Mouse (Mus musculus): ENCODE results near the gene Mettl2. TPM values are rescaled to one million over a fixed set of nuclear protein-coding genes. Genes with fewer than 3 reads are reported as not detected.
"Not testable (repeated sequence)": the region's sequence is repeated elsewhere in the genome, so short reads cannot be mapped to it uniquely, and the experiment has no call there.

The Mettl2 gene
- 10 to 100 TPM; 19.1 to 21.6 TPM for total RNA-seq (2021)
- long read RNA-seq, partial matches to known transcripts, result 6 of 18 reads
- long read RNA-seq, other reads (novel, unspliced or antisense), result 8 of 18 reads

DNA sequence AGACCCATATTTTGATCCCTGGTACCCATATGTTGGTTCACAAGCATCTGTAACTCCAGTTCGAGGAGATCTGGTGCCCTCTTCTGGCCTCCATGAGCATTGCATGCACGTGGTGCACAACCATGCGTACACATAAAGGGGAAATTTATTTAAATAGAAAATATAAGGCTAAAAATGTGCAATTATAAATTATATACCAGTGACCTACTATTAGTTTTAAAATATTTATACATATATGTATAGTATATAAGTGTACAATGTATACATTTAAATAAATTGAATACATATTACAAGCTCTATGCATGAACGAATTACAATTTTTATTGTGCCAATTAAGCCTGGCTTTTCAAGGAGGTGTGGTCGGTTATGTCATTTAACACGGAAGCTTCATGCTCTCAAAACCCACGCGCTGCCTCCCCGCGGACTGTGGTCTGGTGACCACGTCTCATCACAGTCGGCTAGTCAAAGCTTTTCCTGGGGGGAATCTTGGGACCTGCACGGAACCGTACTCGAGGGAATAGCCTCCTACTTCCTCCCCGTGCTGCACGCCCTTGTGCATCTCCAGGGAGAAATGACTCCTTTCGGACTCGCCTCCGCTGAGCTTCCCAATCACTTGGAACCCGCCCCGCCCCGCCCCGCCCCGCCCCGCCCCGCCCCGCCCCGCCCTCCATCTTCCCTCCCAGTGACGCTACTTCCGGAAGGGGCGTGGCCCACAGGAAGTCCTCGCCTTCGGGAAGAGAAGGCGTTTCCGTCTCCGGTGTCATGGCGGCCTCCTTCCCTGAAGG, at the start of gene Mettl2:
TSS of gene Mettl2 (plus strand) at position 691 of the 785 bp plus-strand sequence.
- peak; percentile 79 to 83 for DNase-seq (ENCODE audit: low spot score in 2 of 2)

GRCm38 (mm10) chr11:105112448-105112847, 13.8 kb upstream of the Mettl2 start:
- not testable (repeated sequence) for DNase-seq (ENCODE audit: low spot score in 2 of 2)

DNA sequence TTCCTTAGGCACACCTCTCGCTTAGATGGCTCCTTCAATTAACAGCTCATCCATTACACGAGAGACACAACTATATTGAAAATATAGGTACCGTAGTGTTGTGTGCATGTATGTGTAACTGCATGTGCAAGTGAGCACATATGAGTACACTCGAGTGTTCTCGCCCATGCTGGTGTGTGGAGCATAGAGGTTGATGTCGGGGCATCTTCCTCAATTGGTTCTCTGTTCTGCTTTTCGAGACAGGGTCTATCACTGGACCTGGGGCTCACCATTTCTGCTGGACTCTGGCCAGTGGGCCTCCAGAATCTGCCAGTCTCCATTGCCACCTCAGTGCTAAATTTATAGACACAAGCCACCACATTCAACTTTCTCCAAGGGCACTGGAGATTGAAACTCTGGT, 8.4 kb upstream of the Mettl2 start:
- DNase-seq (ENCODE audit: low spot score in 2 of 2), result no peak

GRCm38 (mm10) chr11:105120551-105121061, 5.6 kb upstream of the Mettl2 start:
- DNase-seq (ENCODE audit: low spot score in 2 of 2), result no peak

DNA sequence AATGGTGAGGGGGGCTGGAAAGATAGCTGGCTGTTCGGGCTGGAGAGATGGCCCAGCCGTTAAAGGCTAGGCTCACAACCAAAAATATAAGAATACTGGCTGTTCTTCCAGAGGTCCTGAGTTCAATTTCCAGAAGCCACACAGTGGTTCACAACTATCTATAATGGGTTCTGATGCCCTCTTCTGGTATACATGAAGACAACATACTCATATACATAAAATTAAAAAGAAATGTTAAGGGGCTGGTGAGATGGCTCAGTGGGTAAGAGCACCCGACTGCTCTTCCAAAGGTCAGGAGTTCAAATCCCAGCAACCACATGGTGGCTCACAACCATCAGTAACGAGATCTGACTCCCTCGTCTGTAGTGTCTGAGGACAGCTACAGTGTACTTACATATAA, 4.4 kb upstream of the Mettl2 start:
- not testable (repeated sequence) for DNase-seq (ENCODE audit: low spot score in 2 of 2)

- DNase-seq (ENCODE audit: low spot score in 2 of 2), result peak; percentile 17 to 34
Measured at GRCm38 (mm10) chr11:105123986-105124385, 2.2 kb upstream of the Mettl2 start.

- no peak for DNase-seq (ENCODE audit: low spot score in 2 of 2)
Measured at GRCm38 (mm10) chr11:105126520-105127029, 350 bp downstream of the Mettl2 start.

- no peak for DNase-seq (ENCODE audit: low spot score in 2 of 2)
Measured at GRCm38 (mm10) chr11:105135692-105136091, 9.5 kb downstream of the Mettl2 start.

- DNase-seq (ENCODE audit: low spot score in 2 of 2), result not testable (repeated sequence)
Measured at GRCm38 (mm10) chr11:105137255-105137654, 11.0 kb downstream of the Mettl2 start.

DNA sequence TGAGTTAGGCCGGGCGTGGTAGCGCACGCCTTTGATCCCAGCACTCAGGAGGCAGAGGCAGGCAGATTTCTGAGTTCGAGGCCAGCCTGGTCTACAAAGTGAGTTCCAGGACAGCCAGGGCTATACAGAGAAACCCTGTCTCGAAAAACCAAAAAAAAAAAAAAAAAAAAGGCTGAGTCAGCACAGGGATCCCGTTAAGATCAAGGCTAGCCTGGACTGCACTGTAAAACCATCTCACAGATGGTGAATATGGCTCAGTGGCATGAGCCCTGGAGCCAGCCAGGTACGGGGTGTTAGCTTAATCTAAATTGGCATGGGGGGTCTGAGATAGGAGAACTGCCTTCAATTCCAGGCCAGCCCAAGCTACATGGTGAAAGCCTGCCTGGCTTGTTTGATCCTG, 14.3 kb downstream of the Mettl2 start:
- DNase-seq (ENCODE audit: low spot score in 2 of 2), result not testable (repeated sequence)

DNA sequence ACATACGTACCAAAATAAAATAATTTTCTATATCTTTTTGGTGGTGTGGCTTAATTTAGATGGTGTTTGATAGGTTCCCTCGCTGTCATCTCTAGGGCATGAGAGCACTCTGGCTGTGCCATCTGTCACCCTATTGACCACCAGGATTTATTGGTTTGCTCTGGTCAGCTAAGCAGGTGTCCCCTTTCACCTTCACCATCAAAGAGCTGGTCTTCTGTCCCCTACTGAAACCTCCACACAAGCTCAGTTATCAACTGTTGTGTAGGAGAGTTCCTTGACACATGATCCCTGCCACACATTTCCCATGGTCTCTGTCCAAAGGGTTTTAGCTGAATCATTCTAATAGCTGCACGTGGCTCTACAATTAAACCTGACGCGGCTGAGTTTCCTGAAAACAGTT, 14.9 kb downstream of the Mettl2 start:
- no peak for DNase-seq (ENCODE audit: low spot score in 2 of 2)

GRCm38 (mm10) chr11:105143564-105143963, 17.3 kb downstream of the Mettl2 start:
- no peak for DNase-seq (ENCODE audit: low spot score in 2 of 2)

DNA sequence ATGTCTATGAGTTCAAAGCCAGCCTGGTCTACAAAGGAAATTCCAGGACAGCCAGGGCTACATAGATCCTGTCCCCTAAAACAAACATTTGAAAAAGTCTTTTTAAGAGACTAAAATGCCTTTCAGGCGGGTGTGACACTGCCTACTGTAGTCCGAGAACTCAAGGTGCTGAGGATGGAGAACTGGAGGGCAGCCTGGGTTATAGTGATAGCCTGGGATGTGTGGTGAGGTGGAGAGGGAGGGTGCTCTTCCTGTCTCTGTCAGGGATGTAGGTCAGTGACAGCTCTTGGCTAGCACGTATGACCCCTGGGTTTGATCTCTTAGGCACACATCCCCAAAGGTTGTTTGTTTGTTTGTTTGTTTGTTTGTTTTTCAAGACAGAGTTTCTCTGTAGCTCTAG, 17.9 kb downstream of the Mettl2 start:
- no peak for DNase-seq (ENCODE audit: low spot score in 2 of 2)

- no peak for DNase-seq (ENCODE audit: low spot score in 2 of 2)
Measured at GRCm38 (mm10) chr11:105144508-105145210, 18.4 kb downstream of the Mettl2 start.

DNA sequence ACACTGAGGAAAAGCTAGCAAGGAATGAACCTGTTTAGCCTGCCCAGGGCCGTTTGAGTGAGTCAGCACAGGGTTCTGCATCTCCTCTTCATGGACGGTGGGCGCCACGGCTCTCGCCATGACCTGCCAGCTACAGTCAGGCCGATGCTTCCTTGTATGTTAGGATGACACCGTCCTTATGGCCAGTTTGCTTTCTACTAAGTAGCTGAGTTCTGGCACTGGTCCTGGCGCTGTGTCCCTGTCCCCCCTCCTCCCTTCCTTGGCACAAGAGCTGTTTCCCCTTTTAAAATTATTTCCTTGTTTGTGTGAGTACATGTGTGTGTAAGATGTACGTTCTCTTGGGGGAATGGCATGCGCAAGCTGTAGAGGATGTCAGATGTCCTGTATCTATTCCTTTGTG, 19.0 kb downstream of the Mettl2 start:
- no peak for DNase-seq (ENCODE audit: low spot score in 2 of 2)

DNA sequence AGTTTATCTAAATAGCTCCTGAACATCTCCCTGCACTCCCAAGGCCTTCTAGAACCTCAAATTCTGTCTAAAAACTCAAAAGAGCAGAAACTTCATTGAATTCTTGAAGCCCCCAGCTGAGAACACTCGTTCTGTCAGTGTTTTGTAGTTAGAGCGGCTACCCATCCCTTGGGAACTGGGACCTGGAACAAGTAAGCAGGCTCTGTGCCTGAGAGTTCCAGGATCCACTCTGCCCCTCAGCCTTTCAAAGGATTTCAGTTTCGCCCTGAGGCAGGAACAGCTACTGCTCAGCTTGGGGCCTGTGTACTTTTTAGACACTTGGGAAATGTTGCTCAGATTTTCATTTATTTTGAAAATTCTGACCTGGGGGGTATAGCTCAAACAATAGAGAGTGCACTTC, 20.4 kb downstream of the Mettl2 start, which contains the start of gene Gm10842:
TSS of gene Gm10842 (plus strand) at position 301 of the 400 bp plus-strand sequence.
- DNase-seq (ENCODE audit: low spot score in 2 of 2), result no peak

- no peak for DNase-seq (ENCODE audit: low spot score in 2 of 2)
Measured at GRCm38 (mm10) chr11:105149353-105149752, 23.1 kb downstream of the Mettl2 start.

DNA sequence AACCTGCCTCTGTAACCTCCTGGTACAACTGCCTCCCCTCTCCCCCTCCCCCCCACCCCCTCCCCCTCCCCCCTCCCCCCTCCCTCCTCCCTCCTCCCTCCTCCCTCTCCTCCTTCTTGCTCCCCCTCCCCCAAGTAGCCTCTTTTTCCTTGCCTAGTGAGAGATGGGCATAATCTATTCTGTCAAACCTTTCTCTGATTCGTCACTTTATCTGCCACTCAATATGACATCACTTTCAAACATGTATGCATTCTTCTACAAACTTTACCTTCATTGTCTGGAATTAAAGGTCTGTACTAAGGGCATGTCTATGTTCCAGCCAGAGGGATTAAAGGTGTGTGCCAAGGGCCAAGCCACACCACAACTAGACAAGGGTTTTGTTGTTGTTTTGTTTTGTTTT, 23.5 kb downstream of the Mettl2 start:
- no peak for DNase-seq (ENCODE audit: low spot score in 2 of 2)

DNA sequence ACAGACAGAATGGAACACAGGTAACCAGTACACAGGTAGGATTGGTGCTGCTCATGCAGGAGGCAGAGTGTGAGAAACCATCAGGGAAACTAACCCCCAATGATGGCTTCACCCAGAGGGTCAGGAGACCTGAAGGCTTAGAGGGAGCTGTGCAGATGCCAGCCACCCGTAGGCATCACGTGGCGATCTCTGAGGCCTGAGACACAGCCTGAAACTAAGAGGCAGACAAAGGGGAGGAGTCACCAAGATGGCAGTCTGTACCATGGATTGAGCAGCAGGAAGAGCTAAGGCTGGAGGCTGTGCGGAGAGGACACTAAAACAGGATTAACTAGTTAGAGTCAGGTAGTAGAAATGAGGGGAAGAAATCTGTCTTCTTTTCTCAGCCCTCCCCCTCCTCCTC, 24.5 kb downstream of the Mettl2 start:
- DNase-seq (ENCODE audit: low spot score in 2 of 2), result no peak

GRCm38 (mm10) chr11:105151226-105152016, 25.2 kb downstream of the Mettl2 start:
- no peak for DNase-seq (ENCODE audit: low spot score in 2 of 2)

DNA sequence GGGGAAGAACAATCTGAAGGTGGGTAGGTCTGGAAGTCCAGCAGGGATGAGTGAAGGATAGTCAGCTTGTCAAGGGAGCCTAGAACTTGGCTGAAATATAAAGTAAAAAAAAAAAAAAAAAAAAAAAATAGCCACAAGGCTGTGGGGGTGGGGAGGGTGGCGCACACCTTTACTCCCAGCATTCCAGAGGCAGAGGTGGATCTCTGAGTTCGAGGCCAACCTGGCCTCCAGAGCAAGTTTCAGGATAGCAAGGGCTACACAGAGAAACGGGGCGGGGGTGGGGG, 25.7 kb downstream of the Mettl2 start:
- DNase-seq (ENCODE audit: low spot score in 2 of 2), result no peak

All from layer of hippocampus, postnatal 10 days (tissue).